Mouse (Mus musculus): ENCODE results near the gene Cdc42ep3. TPM values are rescaled to one million over a fixed set of nuclear protein-coding genes. Genes with fewer than 3 reads are reported as not detected.

Gene Cdc42ep3
- total RNA-seq, 1 experiment: 13.7 TPM

GRCm38 (mm10) chr17:79285030-79285601, 69.8 kb downstream of the Cdc42ep3 start:
- Histone ChIP-seq H3K27ac (ENCODE audit: insufficient read depth, low read depth, low read length, poor library complexity, severe bottlenecking) (no peak overlapping the region), H3K4me3 (ENCODE audit: insufficient read depth in 1 of 2, low read depth in 1 of 2, low read length in 2 of 2, poor library complexity in 1 of 2, severe bottlenecking in 1 of 2) (no peak overlapping the region), H3K9me3 (ENCODE audit: control insufficient read depth, insufficient read depth, low read depth, low read length) (no peaks in the 10 kb centered on the region), H3K36me3 (ENCODE audit: control insufficient read depth, insufficient read depth, low read length, poor library complexity, severe bottlenecking) (no peaks in the 10 kb centered on the region), H3K4me1 (ENCODE audit: control insufficient read depth in 2 of 2, insufficient read depth in 2 of 2, low read length in 2 of 2, poor library complexity in 1 of 2) (no peaks in the 10 kb centered on the region), H3K9ac (ENCODE audit: insufficient read depth, low read depth, low read length, poor library complexity, severe bottlenecking) (no peak overlapping the region)
- TF ChIP-seq HCFC1 (IDR thresholded peaks at IDR 0.05; ENCODE audit: borderline replicate concordance, insufficient read depth, low read length) (no peak), MAFK (IDR thresholded peaks at IDR 0.05; ENCODE audit: insufficient read depth, low read depth, low read length) (no peak), ZNF384 (IDR thresholded peaks at IDR 0.05; ENCODE audit: low read depth, low read length) (no peak), CHD2 (IDR thresholded peaks at IDR 0.05; ENCODE audit: low read depth, low read length) (no peak), ZC3H11A (IDR thresholded peaks at IDR 0.05; ENCODE audit: borderline replicate concordance, low read depth, low read length) (no peak)
- in situ Hi-C loops (cut with MboI; ENCODE audit: low sequenced_read_pairs in 2 of 2, unreplicated experiment in 2 of 2): no loop called here
- DNase-seq (ENCODE audit: low read depth, low spot score): no peak
